Mouse (Mus musculus) hematopoietic stem cell, adult 5-6 weeks (primary cell): ENCODE results near the gene Lsamp. TPM values are rescaled to one million over a fixed set of nuclear protein-coding genes. Genes with fewer than 3 reads are reported as not detected.
"Not testable (repeated sequence)": the region's sequence is repeated elsewhere in the genome, so short reads cannot be mapped to it uniquely, and the experiment has no call there.

Experiments used
- ATAC-seq, 2 experiments: fragments of 125-278 bp in 1 of 2; replicated peaks in 1 of 2; 2 replicates each; pipeline ENCODE4 v1.8.0; 2016 to 2017; ENCODE audit warnings: inconsistent platforms in 2 of 2, mild to moderate bottlenecking in 2 of 2, moderate number of reproducible peaks in 2 of 2, low read depth in 1 of 2, moderate TSS enrichment in 1 of 2; ENCODE audit not compliant: low FRiP score in 2 of 2, poor library complexity in 2 of 2, severe bottlenecking in 2 of 2, insufficient read depth in 1 of 2, low TSS enrichment in 1 of 2
- total RNA-seq: library from RNA; stranded (forward); fragments of 172-1452, 232-1000 nt; gene quantifications from 2 replicates; pipeline ENCODE4 v1.2.3, GENCODE M21; 2017

The Lsamp gene
- total RNA-seq, 1 experiment from 2014 or later = not detected

DNA sequence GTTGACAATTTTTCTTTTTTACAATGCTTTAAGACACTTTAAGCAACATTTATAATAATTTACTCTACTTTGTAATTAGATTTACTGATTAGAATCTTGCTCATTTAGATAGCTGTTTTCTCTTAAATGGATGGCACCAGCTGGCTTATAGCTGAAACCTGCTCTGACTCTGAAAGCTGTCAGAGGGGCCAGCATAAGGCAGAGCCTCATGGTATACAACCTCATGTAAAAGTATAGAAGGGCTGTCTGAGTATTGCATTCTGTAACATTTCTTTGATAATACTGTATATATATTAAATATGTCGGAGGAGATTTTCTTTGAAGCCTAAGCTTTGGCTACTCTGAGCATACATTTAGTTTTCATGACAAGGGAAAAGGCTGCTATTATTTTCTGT is 1953.4 kb downstream of the Lsamp start:
- no peak for ATAC-seq

- ATAC-seq = no peak
Measured at GRCm38 (mm10) chr16:41938258-41938657, 1954.1 kb downstream of the Lsamp start.

DNA sequence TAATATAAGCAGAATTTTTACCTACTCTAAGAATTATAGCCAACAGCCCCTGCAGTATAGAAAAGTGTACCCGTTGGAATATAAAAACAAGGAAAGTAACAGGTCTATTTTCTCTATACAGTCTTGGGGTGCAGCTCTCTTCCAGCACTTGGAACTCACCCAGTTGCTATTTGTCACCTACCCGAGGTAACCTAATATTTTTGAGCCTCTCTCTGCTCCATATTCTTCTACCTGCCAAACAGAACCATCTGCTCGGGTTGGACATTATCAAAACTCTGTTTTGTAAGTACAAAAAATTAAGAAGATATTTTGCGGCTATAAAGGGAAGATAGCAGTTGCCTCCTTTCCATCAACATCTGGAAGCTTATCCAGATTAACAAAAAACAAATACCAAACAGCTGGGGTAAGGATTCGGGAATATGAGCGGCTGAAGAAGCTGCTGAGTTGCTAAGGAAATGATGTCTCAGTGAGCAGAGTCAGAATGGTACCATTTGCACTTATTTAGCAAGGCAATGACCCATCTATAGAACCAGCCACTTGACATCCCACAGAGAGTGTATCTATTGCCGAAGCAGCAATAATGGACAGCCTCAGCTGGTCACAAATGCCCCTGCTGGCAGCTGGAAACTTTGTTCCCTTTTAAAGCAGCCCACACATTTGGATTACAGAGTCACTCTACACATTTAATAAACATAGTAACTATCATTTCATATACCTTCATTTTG is 1957.6 kb downstream of the Lsamp start:
- ATAC-seq = no peak

GRCm38 (mm10) chr16:41957811-41958210 is 1973.7 kb downstream of the Lsamp start:
- no peak for ATAC-seq

DNA sequence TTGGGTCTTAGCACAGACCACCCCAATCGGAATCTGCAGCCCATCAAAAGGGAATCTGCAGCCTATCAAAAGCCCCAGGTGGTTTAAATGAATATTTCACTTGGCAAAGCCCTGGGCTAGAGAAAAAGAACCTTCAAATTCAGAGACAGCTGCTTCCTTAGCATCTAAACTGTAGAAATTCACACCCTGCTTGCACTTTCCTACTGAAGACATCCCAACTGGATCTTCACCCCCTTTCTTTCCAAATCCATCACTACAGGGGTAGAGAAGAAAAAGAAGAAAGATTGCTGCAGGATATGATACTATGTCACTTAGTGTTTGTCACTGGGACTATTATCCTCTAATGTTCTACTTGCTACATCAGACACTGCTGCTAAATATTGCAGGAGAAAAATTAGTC is 1981.5 kb downstream of the Lsamp start:
- ATAC-seq = no peak

GRCm38 (mm10) chr16:41969215-41969614 is 1985.1 kb downstream of the Lsamp start:
- ATAC-seq = no peak

- no peak for ATAC-seq
Measured at GRCm38 (mm10) chr16:41974866-41975719, 1990.9 kb downstream of the Lsamp start.

DNA sequence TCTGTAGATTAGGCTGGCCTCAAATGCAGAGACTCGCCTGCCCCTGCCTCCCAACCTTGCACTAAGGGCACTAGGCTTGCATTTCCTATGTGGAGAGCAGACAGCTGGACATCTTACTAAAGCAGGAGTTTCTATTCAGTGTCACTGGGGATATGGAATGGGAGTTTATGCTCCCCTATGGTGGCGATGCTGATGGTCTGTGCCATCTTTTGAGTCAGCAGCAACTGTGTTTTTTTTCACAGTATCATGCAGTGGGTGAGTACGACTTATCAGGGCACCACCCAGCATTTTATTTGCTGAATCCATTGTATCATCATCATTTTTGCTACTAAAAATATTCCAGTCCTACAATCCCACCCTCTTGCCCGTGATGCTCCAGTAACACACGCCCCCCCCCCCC is 1992.7 kb downstream of the Lsamp start:
- no peak for ATAC-seq

DNA sequence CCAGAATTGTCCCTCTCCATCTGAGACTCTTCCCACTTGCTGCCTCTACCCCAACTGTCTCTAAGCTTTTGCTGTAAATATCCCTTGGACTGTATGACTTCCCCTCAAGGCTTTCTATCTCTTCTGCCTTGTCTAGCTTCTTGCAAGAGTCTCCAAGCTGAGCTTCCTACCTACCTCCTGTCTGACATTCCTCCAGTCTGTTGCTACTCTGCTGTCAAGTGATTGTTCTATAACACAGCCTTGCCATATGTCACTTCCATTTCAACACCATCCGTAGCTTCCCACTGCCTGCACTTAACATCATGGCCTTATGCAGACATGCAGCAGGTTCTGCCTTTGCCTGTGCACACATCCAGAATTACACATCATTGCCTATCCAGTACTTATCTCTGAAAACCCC is 2012.8 kb downstream of the Lsamp start:
- no peak for ATAC-seq

GRCm38 (mm10) chr16:42002925-42003324 is 2018.8 kb downstream of the Lsamp start:
- ATAC-seq = no peak

GRCm38 (mm10) chr16:42003506-42003905 is 2019.3 kb downstream of the Lsamp start:
- ATAC-seq = not testable (repeated sequence)

GRCm38 (mm10) chr16:42004166-42004565 is 2020.0 kb downstream of the Lsamp start:
- ATAC-seq = no peak

DNA sequence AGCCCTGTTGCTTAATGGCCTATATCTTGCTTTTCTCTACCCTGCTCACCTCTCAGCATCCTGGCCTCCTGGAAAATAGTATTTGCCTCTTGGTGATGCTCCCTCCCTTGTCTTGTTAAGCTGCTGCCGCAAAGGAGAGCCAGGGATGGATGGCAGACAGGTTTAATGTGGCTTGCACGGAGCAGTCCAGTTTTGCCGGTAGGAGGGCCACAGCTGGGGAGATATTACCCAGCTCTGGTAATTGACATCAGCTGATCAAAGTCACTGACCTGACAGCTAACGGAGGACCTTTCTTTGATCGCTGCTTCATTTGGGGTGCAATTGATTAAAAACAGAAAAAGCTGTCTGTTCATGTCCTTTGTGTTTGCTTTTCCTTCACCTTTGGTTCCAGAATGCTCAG is 2030.8 kb downstream of the Lsamp start:
- ATAC-seq = no peak

DNA sequence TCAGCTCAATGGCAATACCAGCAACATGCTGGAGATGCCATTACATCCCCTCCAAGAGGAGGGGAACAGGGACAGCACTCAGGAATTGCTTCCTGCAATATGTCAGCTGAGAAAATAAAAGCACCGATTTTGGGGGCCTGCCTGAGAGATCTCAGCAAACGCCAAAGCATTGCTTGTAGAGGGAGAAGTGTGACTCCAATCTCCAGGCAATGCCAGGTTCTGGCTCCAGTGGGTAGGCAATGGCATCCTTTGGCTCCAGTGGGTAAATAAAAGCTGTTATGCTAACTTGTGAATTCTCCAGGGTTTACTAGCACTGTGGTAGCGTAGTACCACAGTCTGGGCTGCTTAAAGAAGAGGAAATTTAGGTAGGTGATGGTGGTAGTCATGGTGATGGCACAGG is 2031.3 kb downstream of the Lsamp start:
- ATAC-seq = no peak

DNA sequence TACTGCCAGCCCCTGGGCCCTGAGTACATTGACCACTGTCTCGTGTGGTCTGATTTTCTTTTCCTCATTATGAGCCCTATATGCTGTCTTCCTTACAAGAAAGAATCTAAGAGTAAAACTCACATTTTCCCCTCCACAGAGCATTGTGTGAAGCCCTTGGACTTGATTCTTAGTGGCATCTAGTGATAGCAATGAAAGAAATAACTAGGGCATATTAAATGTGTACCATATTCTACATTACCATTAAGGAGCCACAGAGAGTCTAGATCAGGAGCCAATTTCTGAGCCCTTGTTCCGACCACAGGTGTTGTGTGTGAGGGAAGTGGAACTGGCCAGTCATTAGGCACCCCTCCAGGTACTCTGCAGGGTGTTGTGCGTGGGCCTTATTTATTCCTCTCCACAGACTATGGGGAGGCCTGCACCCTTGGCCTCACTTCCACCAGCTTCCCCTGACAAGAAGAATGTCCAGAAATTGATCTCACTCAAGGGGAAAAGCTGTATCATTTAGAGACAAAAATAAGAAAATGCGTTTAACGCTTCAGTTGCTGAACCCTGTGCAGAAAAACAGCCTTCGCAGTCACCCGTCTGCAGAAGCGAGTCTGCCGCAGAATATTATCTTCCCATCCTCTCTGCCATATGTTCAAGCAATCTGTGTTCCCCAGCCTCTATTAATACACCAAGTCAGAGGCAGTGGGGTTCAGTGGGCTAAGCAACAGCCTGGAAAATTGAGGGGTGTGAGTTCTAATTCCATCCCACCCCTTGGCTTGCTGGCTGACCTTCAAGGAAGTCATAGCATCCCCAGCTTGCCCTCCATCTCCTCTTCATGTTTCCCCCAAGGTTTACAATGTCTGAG is 2032.9 kb downstream of the Lsamp start:
- ATAC-seq = no peak

GRCm38 (mm10) chr16:42022566-42022965 is 2038.4 kb downstream of the Lsamp start:
- no peak for ATAC-seq

DNA sequence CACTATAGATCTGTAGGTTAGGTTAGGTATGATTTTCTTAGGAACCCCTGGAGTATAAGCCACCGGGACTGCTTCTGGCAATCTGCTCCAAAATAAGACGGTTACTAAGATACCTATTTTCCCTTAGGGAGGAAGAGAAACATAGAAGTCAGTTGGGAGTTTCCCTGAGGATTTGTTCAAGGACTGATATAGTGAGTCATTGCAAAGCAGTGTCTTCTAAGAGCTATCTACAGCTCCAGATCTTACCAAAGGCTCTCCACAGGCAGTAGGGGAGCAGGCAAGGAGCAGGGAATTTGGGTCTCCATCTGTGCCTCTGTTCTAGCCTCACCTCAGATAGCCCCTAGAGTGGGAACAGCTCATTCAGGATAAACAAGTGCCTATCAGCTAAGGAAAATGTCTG is 2047.9 kb downstream of the Lsamp start:
- ATAC-seq = no peak

- no peak for ATAC-seq
Measured at GRCm38 (mm10) chr16:42033449-42033848, 2049.3 kb downstream of the Lsamp start.
